Mouse (Mus musculus) adipose tissue, adult 10 weeks (tissue): ENCODE data around the gene Nek10. TPM values are rescaled to one million over a fixed set of nuclear protein-coding genes. Genes with fewer than 3 reads are reported as not detected.

Experiments used
- polyA plus RNA-seq: library from polyadenylated mRNA; stranded (reverse); fragments of 350-450 nt; fragmentation: Illumina TruSeq; extraction: RNeasy Lipid Tissue Mini Kit (QIAGEN cat#74804); gene quantifications from one replicate; pipeline ENCODE4 v1.2.3, GENCODE M21; 2014; ENCODE audit warnings: low read depth, low replicate concordance

Nek10 gene
- 0.30 TPM for polyA plus RNA-seq

DNA sequence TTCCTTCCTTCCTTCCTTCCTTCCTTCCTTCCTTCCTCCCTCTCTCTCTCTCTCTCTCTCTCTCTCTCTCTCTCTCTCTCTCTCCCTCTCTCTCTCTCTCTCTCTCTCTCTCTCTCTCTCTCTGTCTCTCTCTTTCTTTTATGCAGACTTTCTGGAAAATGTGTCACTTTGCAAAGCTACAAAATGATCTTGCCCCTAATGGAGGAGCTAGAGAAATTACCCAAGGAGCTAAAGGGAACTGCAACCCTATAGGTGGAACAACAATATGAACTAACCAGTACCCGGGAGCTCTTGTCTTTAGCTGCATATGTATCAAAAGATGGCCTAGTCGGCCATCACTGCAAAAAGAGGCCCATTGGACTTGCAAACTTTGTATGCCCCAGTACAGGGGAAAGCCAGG, at the start of gene Nek10:
Gene Nek10 (plus strand): TSS at position 301 of the 400 bp plus-strand sequence.

Other genes with a start within 250 kb of the Nek10 start
- gene Slc4a7, start 101.1 kb upstream of the Nek10 start, polyA plus RNA-seq, result 6.9 TPM